ENCODE assay signal across 24 mouse cellular contexts in the genomic region with DNA sequence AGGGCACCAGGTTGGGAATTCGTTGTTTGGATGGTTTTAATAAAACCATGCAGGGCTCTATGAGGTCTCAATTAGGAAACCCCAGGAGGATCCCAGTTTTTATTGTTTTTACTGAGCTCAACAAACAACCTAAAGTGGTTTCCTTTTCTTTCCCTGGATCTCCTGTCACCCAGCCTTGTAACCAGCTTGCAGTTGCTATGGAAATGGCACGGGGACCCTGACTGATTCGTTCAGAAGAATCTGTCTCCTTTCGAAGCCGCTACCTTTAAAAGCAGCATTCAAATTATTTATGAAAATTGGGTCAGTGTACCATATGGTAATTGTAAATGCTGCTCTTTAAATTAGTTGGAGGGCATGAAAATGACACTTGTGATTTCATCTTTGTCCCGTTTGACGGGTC.
DNase-seq lines count a peak whose midpoint lies in the region; ATAC-seq and TF ChIP-seq lines count a peak whose summit lies in the region.
"Had no signal": no experiment of that assay in that cellular context is flagged by ENCODE, and none has a peak within 500 bp of the region (broad histone marks: within the 10 kb centered on the region; RNA-seq: fewer than 3 reads in every experiment).

No protein-coding gene starts in this region.

- no peak; the same call in 1 of the 2 replicates for ATAC-seq in forebrain, postnatal 0 days
- no peak for ATAC-seq in forebrain, embryonic 12.5 days (ENCODE audit: low FRiP score)
- no peak for ATAC-seq in midbrain, embryonic 14.5 days (ENCODE audit: low FRiP score, low TSS enrichment)
- no peak for ATAC-seq in midbrain, embryonic 15.5 days (replicated peaks)
- ATAC-seq: CD4-positive, CD25-positive, alpha-beta regulatory T cell, adult 4 months; forebrain, embryonic 16.5 days; intestine, embryonic 15.5 days had no signal

- 40% methylated on average over 7 of the region's 7 CpGs for WGBS in forebrain, postnatal 0 days
- 62% methylated on average over 7 of the region's 7 CpGs for WGBS in forebrain, embryonic 12.5 days
- 60% methylated on average over 7 of the region's 7 CpGs for WGBS in midbrain, embryonic 14.5 days
- 45% methylated on average over 7 of the region's 7 CpGs for WGBS in midbrain, embryonic 15.5 days

- peak; percentile 51 for DNase-seq in forebrain, postnatal 0 days
- peak; percentile 50 for DNase-seq in midbrain, embryonic 14.5 days
- peak; percentile 4 for DNase-seq in brain, adult 2 months (ENCODE audit: low read depth, low spot score)
- DNase-seq in B cell, adult 2 months = no peak
- DNase-seq: adrenal gland, adult 2 months; adrenal gland, postnatal 14 days; cerebellum, adult 18-20 months; cerebellum, adult 9-10 months; cerebellum, postnatal 14 days; gastrocnemius, adult 2 months; gastrocnemius, postnatal 14 days; heart, adult 18-20 months; heart, postnatal 14 days; heart, postnatal 4 days; kidney, adult 11 months had no signal

- TF ChIP-seq CTCF in forebrain, postnatal 0 days (IDR thresholded peaks at IDR 0.05; ENCODE audit: low read depth) = no peak

- H3K4me2 ChIP-seq in forebrain, postnatal 0 days (ENCODE audit: low read depth) = no peak overlapping the region
- no peak overlapping the region for H3K4me2 ChIP-seq in forebrain, embryonic 12.5 days
- H3K4me2 ChIP-seq in midbrain, embryonic 14.5 days (ENCODE audit: low read length) = no peak overlapping the region
- no peak overlapping the region for H3K4me2 ChIP-seq in midbrain, embryonic 15.5 days
- H3K4me2 ChIP-seq: heart, embryonic 12.5 days; heart, embryonic 15.5 days; hindbrain, embryonic 14.5 days; intestine, embryonic 15.5 days had no signal

- H3K4me3 ChIP-seq in forebrain, postnatal 0 days (ENCODE audit: low read depth, low read length) = no peak overlapping the region
- no peak overlapping the region for H3K4me3 ChIP-seq in forebrain, embryonic 12.5 days (replicated peaks)
- H3K4me3 ChIP-seq in midbrain, embryonic 14.5 days (replicated peaks; ENCODE audit: low read depth, low read length) = no peak overlapping the region
- H3K4me3 ChIP-seq in midbrain, embryonic 15.5 days = no peak overlapping the region
- H3K4me3 ChIP-seq: forebrain, embryonic 10.5 days; gastrocnemius, adult 2 months; heart, embryonic 12.5 days; heart, embryonic 15.5 days; intestine, embryonic 15.5 days had no signal

- H3K27ac ChIP-seq in forebrain, postnatal 0 days (ENCODE audit: low read depth, low read length) = no peak overlapping the region
- no peak overlapping the region for H3K27ac ChIP-seq in forebrain, embryonic 12.5 days
- no peak overlapping the region for H3K27ac ChIP-seq in midbrain, embryonic 14.5 days (replicated peaks; ENCODE audit: low read depth, low read length)
- no peak overlapping the region for H3K27ac ChIP-seq in midbrain, embryonic 15.5 days
- H3K27ac ChIP-seq: forebrain, embryonic 10.5 days; gastrocnemius, adult 2 months; heart, embryonic 15.5 days; hindbrain, embryonic 14.5 days; intestine, embryonic 15.5 days had no signal

- H3K4me1 ChIP-seq in forebrain, postnatal 0 days (ENCODE audit: insufficient read depth) = no peaks in the 10 kb centered on the region
- no peaks in the 10 kb centered on the region for H3K4me1 ChIP-seq in forebrain, embryonic 12.5 days
- no peaks in the 10 kb centered on the region for H3K4me1 ChIP-seq in midbrain, embryonic 14.5 days (ENCODE audit: control insufficient read depth, insufficient read depth, low read length)
- H3K4me1 ChIP-seq in midbrain, embryonic 15.5 days = no peaks in the 10 kb centered on the region
- H3K4me1 ChIP-seq: forebrain, embryonic 10.5 days; heart, embryonic 12.5 days; heart, embryonic 15.5 days; intestine, embryonic 15.5 days had no signal

- no peaks in the 10 kb centered on the region for H3K27me3 ChIP-seq in forebrain, postnatal 0 days (ENCODE audit: insufficient read depth, low read length)
- no peaks in the 10 kb centered on the region for H3K27me3 ChIP-seq in forebrain, embryonic 12.5 days
- no peaks in the 10 kb centered on the region for H3K27me3 ChIP-seq in midbrain, embryonic 14.5 days (ENCODE audit: control insufficient read depth, insufficient read depth, low read length)
- H3K27me3 ChIP-seq in midbrain, embryonic 15.5 days (replicated peaks) = no peaks in the 10 kb centered on the region
- H3K27me3 ChIP-seq: heart, embryonic 12.5 days; heart, embryonic 15.5 days; intestine, embryonic 15.5 days had no signal

- no peak overlapping the region for H3K9ac ChIP-seq in forebrain, postnatal 0 days
- H3K9ac ChIP-seq in forebrain, embryonic 12.5 days = no peak overlapping the region
- no peak overlapping the region for H3K9ac ChIP-seq in midbrain, embryonic 14.5 days (replicated peaks; ENCODE audit: low read length)
- no peak overlapping the region for H3K9ac ChIP-seq in midbrain, embryonic 15.5 days
- H3K9ac ChIP-seq: heart, embryonic 12.5 days; heart, embryonic 15.5 days; hindbrain, embryonic 14.5 days; intestine, embryonic 15.5 days had no signal

- no peaks in the 10 kb centered on the region for H3K36me3 ChIP-seq in forebrain, postnatal 0 days (ENCODE audit: insufficient read depth)
- no peaks in the 10 kb centered on the region for H3K36me3 ChIP-seq in forebrain, embryonic 12.5 days (replicated peaks)
- no peaks in the 10 kb centered on the region for H3K36me3 ChIP-seq in midbrain, embryonic 14.5 days (ENCODE audit: control insufficient read depth, insufficient read depth, low read length)
- no peaks in the 10 kb centered on the region for H3K36me3 ChIP-seq in midbrain, embryonic 15.5 days (replicated peaks)
- H3K36me3 ChIP-seq: forebrain, embryonic 10.5 days; heart, embryonic 12.5 days; heart, embryonic 15.5 days; intestine, embryonic 15.5 days had no signal

- H3K9me3 ChIP-seq in forebrain, postnatal 0 days (ENCODE audit: low read length) = no peaks in the 10 kb centered on the region
- H3K9me3 ChIP-seq in forebrain, embryonic 12.5 days = no peaks in the 10 kb centered on the region
- H3K9me3 ChIP-seq in midbrain, embryonic 14.5 days (ENCODE audit: control insufficient read depth, low read length) = no peaks in the 10 kb centered on the region
- H3K9me3 ChIP-seq in midbrain, embryonic 15.5 days = no peaks in the 10 kb centered on the region
- H3K9me3 ChIP-seq: forebrain, embryonic 10.5 days; heart, embryonic 12.5 days; heart, embryonic 15.5 days; intestine, embryonic 15.5 days had no signal

Comparison
In these comparisons a context has a peak if more than half of its experiments do, and no peak if none do; other contexts are left out.
1. DNase-seq: peak in forebrain, postnatal 0 days (single experiment), midbrain, embryonic 14.5 days (single experiment) and brain, adult 2 months (single experiment); none in B cell, adult 2 months (0 of 2).